Mouse (Mus musculus) cerebellum, adult 2 months (tissue): ENCODE results near the gene Babam2.

ENCODE experiments used
- CTCF ChIP-seq: fragments of 200-500 bp; IDR thresholded peaks from 2 replicates; pipeline ENCODE4 v1.5.1; 2011; ENCODE audit warnings: low read depth, mild to moderate bottlenecking, control low read depth, low read length, moderate library complexity, borderline replicate concordance; ENCODE audit not compliant: insufficient read depth
- POLR2A ChIP-seq: fragments of 200-500 bp; IDR thresholded peaks from 2 replicates; pipeline ENCODE4 v1.6.1; 2011; ENCODE audit warnings: low read length, control low read depth, borderline replicate concordance; ENCODE audit not compliant: insufficient read depth

DNA sequence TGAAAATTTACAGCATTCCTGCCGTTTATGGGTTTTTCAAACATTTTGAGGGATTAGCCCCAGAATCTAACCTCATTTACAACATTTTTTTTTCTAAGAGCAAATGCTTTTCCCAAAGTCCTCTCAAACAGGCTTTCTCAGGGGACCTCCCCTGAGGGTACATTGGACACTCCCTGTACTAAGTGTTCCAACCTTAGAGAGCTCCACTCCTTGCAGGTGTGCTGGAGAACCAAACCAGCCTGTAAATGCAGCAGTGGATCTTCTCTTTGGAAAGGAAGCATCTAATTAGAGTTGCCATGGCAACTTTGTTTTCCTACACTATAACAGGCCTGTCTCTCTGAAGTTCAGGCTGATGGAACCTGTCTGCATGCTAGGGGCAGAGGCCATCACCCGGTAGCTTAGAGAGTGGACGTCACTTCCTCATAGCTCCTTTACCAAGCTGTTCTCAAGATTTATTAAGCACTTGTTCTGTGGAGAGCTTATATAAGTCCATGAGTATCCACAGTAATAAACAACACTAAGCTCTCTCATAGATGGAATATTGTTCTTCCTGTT lies 277.2 kb downstream of the Babam2 start:
- TF ChIP-seq CTCF = no peak
- TF ChIP-seq POLR2A = no peak
